Mouse (Mus musculus) CH12.LX (cell line): ENCODE results near the gene Prkch. TPM values are rescaled to one million over a fixed set of nuclear protein-coding genes. Genes with fewer than 3 reads are reported as not detected.

Experiments used
- DNase-seq: peaks from one replicate; pipeline ENCODE4 v3.0.0-alpha.2; 2013; ENCODE audit errors: extremely low read depth
- H3K27ac ChIP-seq: 2 replicates; pipeline ENCODE4 v1.5.1; 2012; ENCODE audit warnings: low read depth, mild to moderate bottlenecking, control low read depth, moderate library complexity; ENCODE audit not compliant: insufficient read depth
- H3K27me3 ChIP-seq: replicated peaks from 2 replicates; pipeline ENCODE3; 2012; ENCODE audit warnings: inconsistent platforms
- H3K36me3 ChIP-seq, 2 experiments: replicated peaks in 1 of 2; 2 replicates each; pipeline versions ENCODE3 to v1.6.1; 2012; ENCODE audit warnings: inconsistent platforms in 1 of 2, low read length in 1 of 2, mild to moderate bottlenecking in 1 of 2, mixed read lengths in 1 of 2, moderate library complexity in 1 of 2; ENCODE audit not compliant: control insufficient read depth in 1 of 2, insufficient read depth in 1 of 2
- H3K4me1 ChIP-seq, 2 experiments: 2 replicates each; pipeline ENCODE4 v1.6.1; 2012; ENCODE audit warnings: inconsistent platforms in 1 of 2, moderate library complexity in 1 of 2; ENCODE audit not compliant: insufficient read depth in 2 of 2, control insufficient read depth in 1 of 2
- H3K4me2 ChIP-seq: 2 replicates; pipeline ENCODE4 v1.6.1; 2012; ENCODE audit warnings: low read depth, mild to moderate bottlenecking, control low read depth; ENCODE audit not compliant: poor library complexity, insufficient read depth, severe bottlenecking
- H3K4me3 ChIP-seq, 3 experiments: fragments of 150-350 bp in 1 of 3; sonication (generic) in 1 of 3; replicated peaks in 1 of 3; 2 replicates each; pipeline versions ENCODE3 to v1.5.1; 2011 to 2012; ENCODE audit warnings: low read depth in 2 of 3, low read length in 2 of 3, mild to moderate bottlenecking in 2 of 3, moderate library complexity in 2 of 3, control low read depth in 1 of 3, improper control_type of control experiment in 1 of 3, inconsistent platforms in 1 of 3, mixed read lengths in 1 of 3; ENCODE audit not compliant: poor library complexity in 1 of 3
- H3K79me2 ChIP-seq: replicated peaks from 2 replicates; pipeline ENCODE4 v1.6.1; 2012; ENCODE audit warnings: mild to moderate bottlenecking, moderate library complexity; ENCODE audit not compliant: control insufficient read depth, poor library complexity, insufficient read depth, severe bottlenecking; ENCODE audit errors: extremely low read depth
- H3K9ac ChIP-seq: 2 replicates; pipeline ENCODE4 v1.6.1; 2012; ENCODE audit warnings: low read depth, mild to moderate bottlenecking, control low read depth, moderate library complexity; ENCODE audit not compliant: insufficient read depth
- H3K9me3 ChIP-seq: replicated peaks from 2 replicates; pipeline ENCODE3; 2012; ENCODE audit warnings: low read length, inconsistent platforms, mixed read lengths
- BHLHE40 ChIP-seq: IDR thresholded peaks from 2 replicates; pipeline ENCODE4 v1.6.1; 2011; ENCODE audit warnings: mild to moderate bottlenecking, low read depth, low read length, improper control_type of control experiment
- CTCF ChIP-seq, 2 experiments: IDR thresholded peaks in 1 of 2; conservative IDR thresholded peaks in 1 of 2; 2 replicates each; pipeline ENCODE4 v1.5.1; 2011 to 2012; ENCODE audit warnings: low read depth in 2 of 2, low read length in 2 of 2, improper control_type of control experiment in 1 of 2, inconsistent platforms in 1 of 2, mild to moderate bottlenecking in 1 of 2, moderate library complexity in 1 of 2
- ELF1 ChIP-seq: IDR thresholded peaks from 2 replicates; pipeline ENCODE4 v1.6.1; 2014; ENCODE audit warnings: low read depth, mild to moderate bottlenecking, inconsistent platforms, low read length, improper control_type of control experiment
- ETS1 ChIP-seq: conservative IDR thresholded peaks from 2 replicates; pipeline ENCODE4 v1.6.1; 2012; ENCODE audit warnings: low read depth, mild to moderate bottlenecking, inconsistent platforms, low read length, improper control_type of control experiment, moderate library complexity
- IRF4 ChIP-seq: IDR thresholded peaks from 2 replicates; pipeline ENCODE4 v1.6.1; 2014; ENCODE audit warnings: low read depth, mild to moderate bottlenecking, inconsistent platforms, low read length, improper control_type of control experiment
- MAZ ChIP-seq: IDR thresholded peaks from 2 replicates; pipeline ENCODE4 v1.6.1; 2012; ENCODE audit warnings: low read depth, mild to moderate bottlenecking, inconsistent platforms, low read length, improper control_type of control experiment, moderate library complexity
- MEF2A ChIP-seq: IDR thresholded peaks from 2 replicates; pipeline ENCODE4 v1.6.1; 2014; ENCODE audit warnings: low read depth, mild to moderate bottlenecking, inconsistent platforms, low read length, improper control_type of control experiment, borderline replicate concordance
- NELFE ChIP-seq: IDR thresholded peaks from 2 replicates; pipeline ENCODE4 v1.6.1; 2011; ENCODE audit warnings: low read depth, low read length, improper control_type of control experiment
- RAD21 ChIP-seq: IDR thresholded peaks from 2 replicates; pipeline ENCODE4 v1.6.1; 2011; ENCODE audit warnings: low read depth, mild to moderate bottlenecking, low read length, improper control_type of control experiment, moderate library complexity
- SMC3 ChIP-seq: IDR thresholded peaks from 2 replicates; pipeline ENCODE4 v1.6.1; 2011; ENCODE audit warnings: low read depth, low read length, improper control_type of control experiment
- TBP ChIP-seq: conservative IDR thresholded peaks from 2 replicates; pipeline ENCODE4 v1.6.1; 2011; ENCODE audit warnings: low read depth, low read length, improper control_type of control experiment
- TCF12 ChIP-seq: IDR thresholded peaks from 2 replicates; pipeline ENCODE4 v1.6.1; 2014; ENCODE audit warnings: low read depth, mild to moderate bottlenecking, inconsistent platforms, low read length, improper control_type of control experiment
- UBTF ChIP-seq: IDR thresholded peaks from 2 replicates; pipeline ENCODE4 v1.6.1; 2012; ENCODE audit warnings: low read depth, mild to moderate bottlenecking, inconsistent platforms, low read length, improper control_type of control experiment, moderate library complexity
- USF2 ChIP-seq: conservative IDR thresholded peaks from 2 replicates; pipeline ENCODE4 v1.6.1; 2011; ENCODE audit warnings: low read depth, low read length, improper control_type of control experiment
- ZC3H11A ChIP-seq: IDR thresholded peaks from 2 replicates; pipeline ENCODE4 v1.6.1; 2012; ENCODE audit warnings: low read depth, mild to moderate bottlenecking, inconsistent platforms, low read length, improper control_type of control experiment
- ZMIZ1 ChIP-seq: IDR thresholded peaks from 2 replicates; pipeline ENCODE4 v1.6.1; 2012; ENCODE audit warnings: low read depth, mild to moderate bottlenecking, inconsistent platforms, low read length, improper control_type of control experiment
- dilution Hi-C: fragments of 300-500 bp; cut with MboI; formaldehyde crosslinking; loops from 2 replicates; pipeline ENCODE4 v1.14.3; 2020; ENCODE audit warnings: low sequenced_read_pairs; ENCODE audit not compliant: extremely low pct_unique_long_range_greater_than_20kb, extremely low pct_ligation_motif_present
- in situ Hi-C: fragments of 300-500 bp; cut with MboI; formaldehyde crosslinking; loops from 3 replicates; pipeline ENCODE4 v1.14.3; 2019; ENCODE audit warnings: low sequenced_read_pairs, low pct_ligation_motif_present, low pct_unique_long_range_greater_than_20kb, mixed read lengths
- polyA plus RNA-seq: library from polyadenylated mRNA; unstranded; fragments of >175 nt; gene quantifications from 2 replicates; pipeline ENCODE4 v1.2.1, GENCODE M21; 2012; ENCODE audit warnings: low read depth; ENCODE audit not compliant: insufficient read length
- total RNA-seq, 2 experiments: library from RNA; depleted of rRNA; stranded (reverse); fragments of 300-350 nt in 1 of 2; fragments of >200 nt in 1 of 2; gene quantifications; 2 replicates each; pipeline ENCODE4 v1.2.3; 2012 to 2014

Gene Prkch
- total and polyA plus RNA-seq, 3 experiments, result 0.76 to 2.3 (median 1.8) TPM

DNA sequence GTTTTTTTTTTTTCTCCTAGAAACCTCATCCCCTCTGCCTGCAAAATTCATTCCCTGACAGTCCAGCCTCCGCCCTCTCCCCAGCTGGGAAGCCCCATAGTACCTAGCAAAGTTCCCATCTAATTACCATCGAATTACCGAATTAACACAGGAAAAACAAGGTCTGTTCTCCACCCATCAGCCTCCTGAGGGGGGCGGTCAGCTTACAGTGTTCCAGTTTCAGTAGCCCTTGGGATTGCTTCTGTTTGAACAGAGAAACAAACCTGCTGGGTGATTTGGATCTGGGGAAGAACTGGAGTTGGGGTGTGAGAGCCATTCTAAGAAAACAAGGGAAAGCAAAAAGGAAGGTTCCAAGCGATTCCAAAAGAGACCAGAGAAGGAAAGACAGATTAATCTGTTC, 209.1 kb downstream of the Prkch start:
- dilution Hi-C loops, result no loop called here
- Histone ChIP-seq H3K4me3 (no peak overlapping the region), H3K27ac (no peak overlapping the region), H3K36me3 (no peaks in the 10 kb centered on the region), H3K9me3 (no peaks in the 10 kb centered on the region), H3K79me2 (no peaks in the 10 kb centered on the region), H3K9ac (no peak overlapping the region), H3K27me3 (peaks cover 31% of the 10 kb centered on the region), H3K4me1 (peaks cover 9 to 20% of the 10 kb centered on the region in 2 experiments), H3K4me2 (peak overlapping the region; percentile 67)
- in situ Hi-C loops, result no loop called here
- DNase-seq, result no peak
- TF ChIP-seq RAD21 (peak; percentile 6), ELF1 (0 out of 2 replicates have a peak, but pooled peaks have one; percentile 12), CTCF (conservative IDR thresholded peaks at IDR 0.05 in 1 of 2, IDR thresholded peaks at IDR 0.05 in 1 of 2; ENCODE audit: low read depth in 2 of 2, low read length in 2 of 2) (peak in 1 of 2 experiments; percentile 21; a peak in 1 of 4 replicates), ZMIZ1 (no peak), ZC3H11A (no peak)

- peak; percentile 63 for DNase-seq
- in situ Hi-C loops (no loop called here), dilution Hi-C loops (no loop called here)
- peaks cover 9 to 20% of the 10 kb centered on the region in 2 experiments for H3K4me1 ChIP-seq
- TF ChIP-seq SMC3 (0 out of 2 replicates have a peak, but pooled peaks have one; percentile 2), TCF12 (peak; percentile 90), MAZ (no peak), NELFE (no peak), USF2 (no peak), BHLHE40 (peak; percentile 91), MEF2A (peak; percentile 24; the same call in 1 of the 2 replicates), UBTF (peak; percentile 99), CTCF (conservative IDR thresholded peaks at IDR 0.05 in 1 of 2, IDR thresholded peaks at IDR 0.05 in 1 of 2; ENCODE audit: low read depth in 2 of 2, low read length in 2 of 2) (no peak), TBP (peak; percentile 92), ETS1 (peak; percentile 60; the same call in 1 of the 2 replicates), IRF4 (0 out of 2 replicates have a peak, but pooled peaks have one; percentile 42)
- H3K27me3 ChIP-seq, result peaks cover 28% of the 10 kb centered on the region
- no peaks in the 10 kb centered on the region for H3K36me3 ChIP-seq
- H3K4me3 ChIP-seq, result no peak overlapping the region
- peak overlapping the region; percentile 67 for H3K4me2 ChIP-seq
- no peaks in the 10 kb centered on the region for H3K9me3 ChIP-seq
- H3K79me2 ChIP-seq, result no peaks in the 10 kb centered on the region
- no peak overlapping the region for H3K27ac ChIP-seq
- no peak overlapping the region for H3K9ac ChIP-seq
Measured at GRCm38 (mm10) chr12:73794151-73794883, 209.7 kb downstream of the Prkch start.
